Mouse (Mus musculus) neural tube, embryonic 10.5 days (tissue): ENCODE results near the gene Rbms3.

Source experiments
- DNase-seq: peaks from one replicate; pipeline ENCODE4 v3.0.0-alpha.2; 2017; ENCODE audit warnings: low spot score; ENCODE audit errors: extremely low spot score

Gene Rbms3

GRCm38 (mm10) chr9:117192565-117193540 is 436.9 kb downstream of the Rbms3 start:
- no peak for DNase-seq

GRCm38 (mm10) chr9:117192093-117192492 is 437.6 kb downstream of the Rbms3 start:
- no peak for DNase-seq

GRCm38 (mm10) chr9:117188406-117188805 is 441.3 kb downstream of the Rbms3 start:
- no peak for DNase-seq

GRCm38 (mm10) chr9:117187116-117188034 is 442.3 kb downstream of the Rbms3 start:
- DNase-seq: no peak

GRCm38 (mm10) chr9:117180658-117181057 is 449.1 kb downstream of the Rbms3 start:
- no peak for DNase-seq

GRCm38 (mm10) chr9:117178366-117178765 is 451.3 kb downstream of the Rbms3 start:
- DNase-seq: no peak

- DNase-seq: no peak
Observed at GRCm38 (mm10) chr9:117172526-117172925, 457.2 kb downstream of the Rbms3 start.

- DNase-seq: no peak
Observed at GRCm38 (mm10) chr9:117169196-117169595, 460.5 kb downstream of the Rbms3 start.

GRCm38 (mm10) chr9:117163143-117163542 is 466.6 kb downstream of the Rbms3 start:
- peak; percentile 30 for DNase-seq

- DNase-seq: no peak
Observed at GRCm38 (mm10) chr9:117161150-117161549, 468.6 kb downstream of the Rbms3 start.

GRCm38 (mm10) chr9:117156330-117156905 is 473.3 kb downstream of the Rbms3 start:
- no peak for DNase-seq

GRCm38 (mm10) chr9:117154590-117154989 is 475.1 kb downstream of the Rbms3 start:
- DNase-seq: no peak

- DNase-seq: no peak
Observed at GRCm38 (mm10) chr9:117153686-117154274, 475.9 kb downstream of the Rbms3 start.

GRCm38 (mm10) chr9:117151951-117152350 is 477.8 kb downstream of the Rbms3 start:
- no peak for DNase-seq

- no peak for DNase-seq
Observed at GRCm38 (mm10) chr9:117144057-117144723, 485.5 kb downstream of the Rbms3 start.

GRCm38 (mm10) chr9:117139971-117140370 is 489.7 kb downstream of the Rbms3 start:
- DNase-seq: no peak

GRCm38 (mm10) chr9:117136410-117136809 is 493.3 kb downstream of the Rbms3 start:
- DNase-seq: no peak

GRCm38 (mm10) chr9:117134043-117134442 is 495.7 kb downstream of the Rbms3 start:
- no peak for DNase-seq

GRCm38 (mm10) chr9:117126816-117127215 is 502.9 kb downstream of the Rbms3 start:
- DNase-seq: no peak

GRCm38 (mm10) chr9:117125844-117126243 is 503.9 kb downstream of the Rbms3 start:
- no peak for DNase-seq

- DNase-seq: no peak
Observed at GRCm38 (mm10) chr9:117121572-117121971, 508.1 kb downstream of the Rbms3 start.
